Comparison of ENCODE assay signal across 25 mouse cellular contexts in genomic region chr2:115628471-115628870, GRCm38 (mm10).
"Had no signal": no experiment of that assay in that cellular context is flagged by ENCODE, and none has a peak within 500 bp of the region (broad histone marks: within the 10 kb centered on the region; RNA-seq: fewer than 3 reads in every experiment).

No protein-coding gene starts in this region.

- H3K4me2 ChIP-seq: heart, embryonic 12.5 days; hindbrain, embryonic 13.5 days; intestine, embryonic 15.5 days; limb, embryonic 12.5 days; liver, embryonic 11.5 days; liver, embryonic 13.5 days; liver, embryonic 15.5 days had no signal

- H3K27ac ChIP-seq: gastrocnemius, adult 2 months; heart, embryonic 10.5 days; hindbrain, embryonic 10.5 days; hindbrain, embryonic 13.5 days; intestine, embryonic 15.5 days; layer of hippocampus, adult 2 months; left cerebral cortex, adult 2 months; limb, embryonic 10.5 days; limb, embryonic 12.5 days; liver, embryonic 13.5 days; liver, embryonic 15.5 days had no signal

- ATAC-seq: forebrain, embryonic 16.5 days; hindbrain, embryonic 16.5 days; inflammation-experienced regulatory T-cells, adult 6 months; intestine, embryonic 15.5 days; intestine, postnatal 0 days; liver, postnatal 0 days had no signal

- H3K36me3 ChIP-seq: heart, embryonic 10.5 days; hindbrain, embryonic 10.5 days; hindbrain, embryonic 13.5 days; intestine, embryonic 15.5 days; limb, embryonic 10.5 days; limb, embryonic 12.5 days; liver, embryonic 13.5 days; liver, embryonic 15.5 days had no signal

- H3K4me1 ChIP-seq: heart, embryonic 12.5 days; intestine, embryonic 15.5 days; limb, embryonic 12.5 days; liver, embryonic 13.5 days; liver, embryonic 15.5 days had no signal

- H3K9ac ChIP-seq: heart, embryonic 12.5 days; hindbrain, embryonic 13.5 days; intestine, embryonic 15.5 days; limb, embryonic 12.5 days; liver, embryonic 13.5 days; liver, embryonic 15.5 days; liver, postnatal 0 days had no signal

- H3K4me3 ChIP-seq: gastrocnemius, adult 2 months; heart, embryonic 10.5 days; heart, embryonic 12.5 days; hindbrain, embryonic 10.5 days; hindbrain, embryonic 13.5 days; intestine, embryonic 15.5 days; layer of hippocampus, adult 2 months; left cerebral cortex, adult 2 months; limb, embryonic 10.5 days; limb, embryonic 12.5 days; liver, embryonic 13.5 days; liver, embryonic 15.5 days had no signal

- H3K27me3 ChIP-seq: heart, embryonic 12.5 days; hindbrain, embryonic 13.5 days; intestine, embryonic 15.5 days; limb, embryonic 12.5 days; liver, embryonic 13.5 days; liver, embryonic 15.5 days had no signal

- DNase-seq: gastrocnemius, adult 2 months; gastrocnemius, postnatal 10 days; gastrocnemius, postnatal 25 days; heart, adult 18-20 months; heart, postnatal 10 days; heart, postnatal 4 days; kidney, postnatal 10 days; liver; liver, embryonic 13.5 days; liver, postnatal 0 days had no signal

- H3K9me3 ChIP-seq: heart, embryonic 10.5 days; heart, embryonic 12.5 days; hindbrain, embryonic 10.5 days; hindbrain, embryonic 13.5 days; intestine, embryonic 15.5 days; limb, embryonic 10.5 days; limb, embryonic 12.5 days; liver, embryonic 13.5 days; liver, embryonic 15.5 days had no signal
